Mouse (Mus musculus): ENCODE measurements around the gene Vmn2r37.
"Not testable (repeated sequence)": the region's sequence is repeated elsewhere in the genome, so short reads cannot be mapped to it uniquely, and the experiment has no call there.

The Vmn2r37 gene

GRCm38 (mm10) chr7:9223553-9223952, at the start of gene Vmn2r37:
Gene Vmn2r37 (minus strand): TSS chr7:9223653.
- DNase-seq (ENCODE audit: low spot score) = not testable (repeated sequence)
